Mouse (Mus musculus) cerebellum, adult 2 months (tissue): ENCODE data around the gene Trpc3.

Source experiments
- CTCF ChIP-seq: fragments of 200-500 bp; IDR thresholded peaks from 2 replicates; pipeline ENCODE4 v1.5.1; 2011; ENCODE audit warnings: low read depth, mild to moderate bottlenecking, control low read depth, low read length, moderate library complexity, borderline replicate concordance; ENCODE audit not compliant: insufficient read depth
- POLR2A ChIP-seq: fragments of 200-500 bp; IDR thresholded peaks from 2 replicates; pipeline ENCODE4 v1.6.1; 2011; ENCODE audit warnings: low read length, control low read depth, borderline replicate concordance; ENCODE audit not compliant: insufficient read depth

- TF ChIP-seq CTCF (no peak), POLR2A (no peak)
Measured at GRCm38 (mm10) chr3:36612687-36613086, 77.3 kb downstream of the Trpc3 start.
